Mouse (Mus musculus) liver, adult 2 months (tissue): ENCODE results near the gene Tmem158.

Experiments used
- CTCF ChIP-seq: fragments of 200-500 bp; IDR thresholded peaks from 2 replicates; pipeline ENCODE4 v1.5.1; 2011; ENCODE audit warnings: low read depth, low read length, control low read depth
- POLR2A ChIP-seq: fragments of 200-500 bp; IDR thresholded peaks from 2 replicates; pipeline ENCODE4 v1.6.1; 2011; ENCODE audit warnings: low read length, control low read depth; ENCODE audit not compliant: insufficient read depth; ENCODE audit errors: extremely low read depth

DNA sequence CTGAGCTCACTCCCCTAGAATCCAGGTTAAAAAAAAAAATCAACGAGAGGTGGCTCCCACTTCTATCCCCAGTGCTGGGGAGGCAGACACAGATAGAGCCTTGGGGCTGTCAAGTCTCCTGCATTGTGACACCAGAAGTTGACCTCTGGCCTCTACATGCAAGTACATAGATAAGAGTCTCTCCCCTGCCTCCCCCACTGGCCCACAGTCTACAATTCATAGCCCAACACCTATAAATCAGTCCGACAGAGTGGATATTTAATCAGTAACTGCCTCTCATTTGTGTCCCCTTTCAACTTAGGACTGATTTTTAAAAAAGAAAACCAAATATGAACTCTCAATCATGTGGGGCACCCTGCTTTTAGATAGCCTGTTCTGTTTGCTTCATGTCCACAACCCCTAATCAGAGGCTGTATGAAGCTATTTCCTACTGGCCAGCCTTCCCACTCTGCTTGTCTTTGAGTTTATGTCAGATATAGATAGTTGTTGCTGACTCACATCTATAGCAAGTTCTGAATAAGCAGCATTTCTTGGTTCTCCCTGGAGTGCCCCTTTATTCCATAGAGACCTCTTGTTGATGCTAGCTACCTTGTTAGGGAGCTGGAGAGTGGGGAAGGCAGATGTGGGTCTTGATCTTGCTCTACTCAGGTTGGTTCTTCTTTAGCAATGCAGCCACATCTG lies 49.3 kb upstream of the Tmem158 start:
- TF ChIP-seq CTCF (no peak), POLR2A (no peak)
